Mouse (Mus musculus) fibroblast of lung, adult 2 months (primary cell): ENCODE measurements at regions not wholly inside any gene's neighbourhood (a gene's known extent, or its start where the extent isn't known, plus 50 kb on each side); places are given as distances from the start of the nearest gene placed in this dataset.

Experiments
- DNase-seq: peaks from one replicate; pipeline ENCODE4 v3.0.0-alpha.2; 2011; ENCODE audit warnings: low read depth

- no peak for DNase-seq
Measured at GRCm38 (mm10) chr14:105416964-105417363, 158.6 kb downstream of the Ndfip2 start.

GRCm38 (mm10) chr14:105404662-105405061, 146.3 kb downstream of the Ndfip2 start:
- DNase-seq = no peak

- DNase-seq = no peak
Measured at GRCm38 (mm10) chr14:105404241-105404640, 145.9 kb downstream of the Ndfip2 start.

- DNase-seq = no peak
Measured at GRCm38 (mm10) chr14:105403256-105403655, 144.9 kb downstream of the Ndfip2 start.

GRCm38 (mm10) chr14:105402556-105402955, 144.2 kb downstream of the Ndfip2 start:
- DNase-seq = no peak

GRCm38 (mm10) chr14:105397467-105397866, 139.1 kb downstream of the Ndfip2 start:
- DNase-seq = peak; percentile 34

- no peak for DNase-seq
Measured at GRCm38 (mm10) chr14:105392079-105392813, 133.9 kb downstream of the Ndfip2 start.

GRCm38 (mm10) chr14:105391430-105391829, 133.1 kb downstream of the Ndfip2 start:
- no peak for DNase-seq

GRCm38 (mm10) chr14:105385119-105385518, 126.7 kb downstream of the Ndfip2 start:
- DNase-seq = no peak

- no peak for DNase-seq
Measured at GRCm38 (mm10) chr14:105383382-105383781, 125.0 kb downstream of the Ndfip2 start.

- DNase-seq = no peak
Measured at GRCm38 (mm10) chr14:105380101-105380500, 121.7 kb downstream of the Ndfip2 start.

- DNase-seq = no peak
Measured at GRCm38 (mm10) chr14:105377770-105378169, 119.4 kb downstream of the Ndfip2 start.

- no peak for DNase-seq
Measured at GRCm38 (mm10) chr14:105377035-105377621, 118.8 kb downstream of the Ndfip2 start.

GRCm38 (mm10) chr14:105369637-105370435, 111.5 kb downstream of the Ndfip2 start:
- no peak for DNase-seq

GRCm38 (mm10) chr14:105360530-105360929, 102.2 kb downstream of the Ndfip2 start:
- DNase-seq = peak; percentile 31

- no peak for DNase-seq
Measured at GRCm38 (mm10) chr14:105359829-105360228, 101.5 kb downstream of the Ndfip2 start.
